Mouse (Mus musculus): Measurements from ENCODE around the gene Lair1.

DNA sequence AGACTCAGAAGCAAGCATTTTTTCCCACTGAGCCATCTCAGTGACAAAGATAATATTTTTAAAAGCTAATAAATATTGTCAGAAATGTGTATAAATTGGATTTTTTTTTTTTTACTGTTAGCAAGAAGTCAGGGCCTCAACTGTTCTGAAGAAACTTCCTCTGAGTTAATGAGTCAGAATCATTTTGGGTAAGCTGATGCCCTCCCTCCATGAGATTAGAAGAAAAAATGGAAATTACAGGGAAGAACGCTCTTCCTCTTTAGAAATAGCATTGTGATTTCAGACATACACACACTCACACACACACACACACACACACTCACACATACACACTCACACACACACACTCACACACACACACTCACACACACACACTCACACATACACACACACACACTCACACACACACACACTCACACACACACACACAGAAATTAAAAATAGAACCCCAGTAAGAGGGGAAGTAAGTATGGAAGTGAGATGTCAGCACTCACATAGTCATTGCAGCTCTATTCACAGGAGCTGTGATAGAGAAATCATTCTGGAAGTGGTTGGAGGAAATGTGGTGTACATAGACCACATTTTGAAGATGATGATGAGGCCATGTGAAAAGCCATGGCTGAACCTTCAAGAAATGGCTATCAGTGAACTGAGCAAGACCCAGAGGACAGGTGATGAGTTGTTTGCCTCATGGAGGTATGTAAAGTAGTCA, 866 bp upstream of the Lair1 start:
- TF ChIP-seq POLR2A (IDR thresholded peaks at IDR 0.05; ENCODE audit: borderline replicate concordance, low read depth, low read length): no peak
- no peak for TF ChIP-seq CTCF (IDR thresholded peaks at IDR 0.05; ENCODE audit: low read depth, low read length)

Measured in bone marrow macrophage, adult 2 months (primary cell).